Comparison of ENCODE assay signal across 20 mouse cellular contexts in the genomic region with DNA sequence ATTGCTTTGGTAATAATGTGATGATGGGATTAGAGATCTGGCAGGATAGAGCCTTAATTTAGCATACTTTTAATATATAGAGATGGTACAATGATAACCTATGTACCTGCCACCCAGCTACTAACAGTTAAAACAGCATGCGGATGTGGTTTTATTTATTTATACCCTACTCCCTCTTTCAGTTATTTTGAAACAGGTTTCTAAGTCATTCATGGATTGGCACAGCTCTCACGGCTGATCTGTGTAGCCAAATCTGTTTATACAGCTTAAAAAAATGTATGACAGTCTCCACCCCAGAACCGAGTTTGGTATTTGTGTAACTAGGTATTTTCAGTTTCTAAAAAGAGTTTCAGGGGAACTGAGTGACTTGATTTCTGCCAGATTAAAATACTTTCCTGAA. TPM values are rescaled to one million over a fixed set of nuclear protein-coding genes. Genes with fewer than 3 reads are reported as not detected.
DNase-seq lines count a peak whose midpoint lies in the region; ATAC-seq lines count a peak whose summit lies in the region.
"Had no signal": no experiment of that assay in that cellular context is flagged by ENCODE, and none has a peak within 500 bp of the region (broad histone marks: within the 10 kb centered on the region; RNA-seq: fewer than 3 reads in every experiment).

No protein-coding gene starts in this region.

- 0 out of 2 replicates have a peak, but pooled peaks have one; percentile 7 for ATAC-seq in granulocyte monocyte progenitor cell, adult 5-6 weeks (replicated peaks; ENCODE audit: poor library complexity, severe bottlenecking)
- ATAC-seq: forebrain, embryonic 14.5 days; forebrain, postnatal 0 days; hindbrain, postnatal 0 days; intestine, embryonic 15.5 days had no signal

- peak; percentile 6 for DNase-seq in CD4-positive helper T cell, adult 2 months (ENCODE audit: low read depth, low spot score)
- peak; percentile 30 for DNase-seq in CD4-positive, CD25-positive, alpha-beta regulatory T cell, adult 2 months (ENCODE audit: low read depth, low spot score)
- DNase-seq in testis, postnatal 14 days (ENCODE audit: low spot score): no peak
- DNase-seq in gastrocnemius, adult 18-20 months (ENCODE audit: low spot score): no peak
- DNase-seq in layer of hippocampus, adult 9-11 months: no peak
- DNase-seq: adrenal gland, adult 8-10 months; adrenal gland, postnatal 25 days; cerebellum, adult 18-20 months; cerebellum, adult 9-10 months; cerebellum, postnatal 25 days; forebrain, postnatal 0 days; gastrocnemius, postnatal 14 days; heart, adult 2 months; heart, postnatal 14 days; heart, postnatal 4 days; kidney, adult 18-20 months had no signal

RNA-seq across cellular contexts. Expression of a gene that starts 17.1 kb away (rescaled TPM):
- total RNA-seq in granulocyte monocyte progenitor cell, adult 5-6 weeks (2014; fragmentation: Nextera tagmentation): 223 and 258 TPM in 2 replicates
- 124 and 126 TPM in 2 replicates for total RNA-seq in granulocyte monocyte progenitor cell, adult 5-6 weeks (2017)
- 100 to 1,000 TPM in 1 of 2 experiments, 10 to 100 TPM in 1; 99.1 to 112 TPM for total RNA-seq in gastrocnemius, adult 18-20 months (2021)

Comparison
In these comparisons a context has a peak if more than half of its experiments do, and no peak if none do; other contexts are left out.
1. DNase-seq: peak in CD4-positive helper T cell, adult 2 months (single experiment) and CD4-positive, CD25-positive, alpha-beta regulatory T cell, adult 2 months (single experiment); none in testis, postnatal 14 days (single experiment), gastrocnemius, adult 18-20 months (single experiment) and layer of hippocampus, adult 9-11 months (single experiment).